19 mouse cellular contexts compared by ENCODE assay signal in genomic region chr11:5849316-5849715, GRCm38 (mm10). TPM values are rescaled to one million over a fixed set of nuclear protein-coding genes. Genes with fewer than 3 reads are reported as not detected.
DNase-seq lines count a peak whose midpoint lies in the region; ATAC-seq lines count a peak whose summit lies in the region.
"Had no signal": no experiment of that assay in that cellular context is flagged by ENCODE, and none has a peak within 500 bp of the region (broad histone marks: within the 10 kb centered on the region; RNA-seq: fewer than 3 reads in every experiment).

No protein-coding gene starts in this region.

- H3K9ac ChIP-seq in forebrain, embryonic 14.5 days (ENCODE audit: low read length) = no peak overlapping the region
- no peak overlapping the region for H3K9ac ChIP-seq in forebrain, embryonic 11.5 days (ENCODE audit: low read length)
- H3K9ac ChIP-seq: hindbrain, embryonic 15.5 days had no signal

- no peaks in the 10 kb centered on the region for H3K27me3 ChIP-seq in forebrain, embryonic 14.5 days (replicated peaks; ENCODE audit: control insufficient read depth, insufficient read depth, low read length)
- no peaks in the 10 kb centered on the region for H3K27me3 ChIP-seq in forebrain, embryonic 11.5 days (ENCODE audit: control insufficient read depth, insufficient read depth, low read length)
- H3K27me3 ChIP-seq: hindbrain, embryonic 15.5 days had no signal

- intact Hi-C loops in left cerebral cortex, postnatal 4 days (cut with DNase I) = no loop called here

- WGBS in forebrain, embryonic 14.5 days = 62% methylated on average over 2 of the region's 2 CpGs
- WGBS in forebrain, embryonic 11.5 days = 83% methylated on average over 2 of the region's 2 CpGs

- H3K27ac ChIP-seq in forebrain, embryonic 14.5 days (ENCODE audit: low read depth, low read length) = peak overlapping the region; percentile 44; the same call in 1 of the 2 replicates
- no peak overlapping the region for H3K27ac ChIP-seq in forebrain, embryonic 11.5 days (ENCODE audit: low read depth, low read length)
- H3K27ac ChIP-seq: hindbrain, embryonic 15.5 days; macrophage had no signal

- no peaks in the 10 kb centered on the region for H3K36me3 ChIP-seq in forebrain, embryonic 14.5 days (ENCODE audit: control insufficient read depth, insufficient read depth, low read length)
- no peaks in the 10 kb centered on the region for H3K36me3 ChIP-seq in forebrain, embryonic 11.5 days (ENCODE audit: control insufficient read depth, insufficient read depth, low read length)
- H3K36me3 ChIP-seq: hindbrain, embryonic 15.5 days had no signal

- no peaks in the 10 kb centered on the region for H3K9me3 ChIP-seq in forebrain, embryonic 14.5 days (replicated peaks; ENCODE audit: control insufficient read depth, low read length)
- H3K9me3 ChIP-seq in forebrain, embryonic 11.5 days (ENCODE audit: control insufficient read depth, low read length) = no peaks in the 10 kb centered on the region
- H3K9me3 ChIP-seq: hindbrain, embryonic 15.5 days had no signal

- no peak overlapping the region for H3K4me2 ChIP-seq in forebrain, embryonic 14.5 days (ENCODE audit: low read length)
- no peak overlapping the region for H3K4me2 ChIP-seq in forebrain, embryonic 11.5 days (ENCODE audit: low read depth, low read length, severe bottlenecking)
- H3K4me2 ChIP-seq: heart, embryonic 11.5 days; hindbrain, embryonic 15.5 days had no signal

- DNase-seq in forebrain, embryonic 14.5 days (ENCODE audit: low spot score) = peak; percentile 41
- DNase-seq in forebrain, embryonic 11.5 days (ENCODE audit: low spot score) = no peak
- DNase-seq in left cerebral cortex, postnatal 4 days = peak; percentile 38
- DNase-seq in left cerebral cortex, adult 9 months (ENCODE audit: low spot score in 2 of 2) = no peak
- peak; percentile 37 for DNase-seq in urinary bladder, postnatal 14 days (ENCODE audit: low spot score)
- no peak for DNase-seq in urinary bladder, postnatal 10 days (ENCODE audit: low spot score)
- DNase-seq: adrenal gland, postnatal 14 days; kidney, adult 9 months; thymus, postnatal 36 days had no signal

- no peak overlapping the region for H3K4me3 ChIP-seq in forebrain, embryonic 14.5 days (ENCODE audit: low read depth, low read length)
- no peak overlapping the region for H3K4me3 ChIP-seq in forebrain, embryonic 11.5 days (ENCODE audit: low read depth, low read length)
- H3K4me3 ChIP-seq: hindbrain, embryonic 15.5 days had no signal

- ATAC-seq in forebrain, embryonic 14.5 days = peak; percentile 55
- ATAC-seq in forebrain, embryonic 11.5 days (replicated peaks; ENCODE audit: low FRiP score) = no peak
- no peak for ATAC-seq in monocyte, adult 5-6 weeks (replicated peaks; ENCODE audit: insufficient number of reproducible peaks, low FRiP score, low TSS enrichment, poor library complexity, severe bottlenecking)
- no peak for ATAC-seq in megakaryocyte, adult 5-6 weeks (ENCODE audit: poor library complexity, severe bottlenecking)
- ATAC-seq: CD4-positive, CD25-positive, alpha-beta regulatory T cell, adult 4 months had no signal

- 0 out of 2 replicates have a peak, but pooled peaks cover 8% of the 10 kb centered on the region for H3K4me1 ChIP-seq in forebrain, embryonic 14.5 days (ENCODE audit: control insufficient read depth, insufficient read depth, low read length)
- H3K4me1 ChIP-seq in forebrain, embryonic 11.5 days (replicated peaks; ENCODE audit: control insufficient read depth, insufficient read depth, low read length) = no peaks in the 10 kb centered on the region
- H3K4me1 ChIP-seq: hindbrain, embryonic 15.5 days had no signal

RNA-seq across cellular contexts. Expression of gene Polm, which starts 11.5 kb away (rescaled TPM):
- polyA plus RNA-seq in forebrain, embryonic 14.5 days (2014; fragmentation: Nextera tagmentation; extraction: Ambion mirVana) = 3.9 and 5.3 TPM in 2 replicates
- 8.8 and 8.9 TPM in 2 replicates for polyA plus RNA-seq in forebrain, embryonic 11.5 days (2014; fragmentation: Nextera tagmentation; extraction: Ambion mirVana)
- 10 to 100 TPM; 16.1 to 16.5 TPM for total RNA-seq in left cerebral cortex, postnatal 4 days (2021)
- 14.6 to 18.6 TPM (median 17.2 TPM) in 3 replicates for total RNA-seq in monocyte, adult 5-6 weeks (2017)
- 10.4 and 10.7 TPM in 2 replicates for total RNA-seq in megakaryocyte, adult 5-6 weeks (2015)
- total RNA-seq in megakaryocyte, adult 5-6 weeks (2017) = 6.0 and 8.8 TPM in 2 replicates

RNA-seq across cellular contexts. Expression of gene Aebp1, which starts 12.4 kb away (rescaled TPM):
- polyA plus RNA-seq in forebrain, embryonic 14.5 days (2014; fragmentation: Nextera tagmentation; extraction: Ambion mirVana) = 6.8 and 13.0 TPM in 2 replicates
- 20.4 and 24.9 TPM in 2 replicates for polyA plus RNA-seq in forebrain, embryonic 11.5 days (2014; fragmentation: Nextera tagmentation; extraction: Ambion mirVana)
- total RNA-seq in left cerebral cortex, postnatal 4 days (2021) = 10 to 100 TPM; 20.4 to 24.8 TPM
- not detected in 3 replicates for total RNA-seq in monocyte, adult 5-6 weeks (2017)
- total RNA-seq in megakaryocyte, adult 5-6 weeks (2015) = not detected in 2 replicates
- 0.11 and 0.12 TPM in 2 replicates for total RNA-seq in megakaryocyte, adult 5-6 weeks (2017)

RNA-seq across cellular contexts. Expression of gene Pold2, which starts 28.8 kb away (rescaled TPM):
- polyA plus RNA-seq in forebrain, embryonic 14.5 days (2014; fragmentation: Nextera tagmentation; extraction: Ambion mirVana) = 65.0 and 73.0 TPM in 2 replicates
- polyA plus RNA-seq in forebrain, embryonic 11.5 days (2014; fragmentation: Nextera tagmentation; extraction: Ambion mirVana) = 130 TPM in 2 replicates
- 10 to 100 TPM; 26.6 to 37.5 TPM for total RNA-seq in left cerebral cortex, postnatal 4 days (2021)
- total RNA-seq in monocyte, adult 5-6 weeks (2017) = 7.0 to 17.2 TPM (median 15.4 TPM) in 3 replicates
- total RNA-seq in megakaryocyte, adult 5-6 weeks (2015) = 23.8 and 31.6 TPM in 2 replicates
- 19.0 and 29.3 TPM in 2 replicates for total RNA-seq in megakaryocyte, adult 5-6 weeks (2017)

RNA-seq across cellular contexts. Expression of gene Pgam2, which starts 45.8 kb away (rescaled TPM):
- polyA plus RNA-seq in forebrain, embryonic 14.5 days (2014; fragmentation: Nextera tagmentation; extraction: Ambion mirVana) = 2.1 TPM in 2 replicates
- polyA plus RNA-seq in forebrain, embryonic 11.5 days (2014; fragmentation: Nextera tagmentation; extraction: Ambion mirVana) = 5.3 and 6.5 TPM in 2 replicates
- total RNA-seq in left cerebral cortex, postnatal 4 days (2021) = 1 to 10 TPM; 1.6 TPM
- total RNA-seq in monocyte, adult 5-6 weeks (2017) = 6.4 TPM in 1 of 3 replicates, not detected in the others
- total RNA-seq in megakaryocyte, adult 5-6 weeks (2015) = not detected in 2 replicates
- total RNA-seq in megakaryocyte, adult 5-6 weeks (2017) = not detected in 2 replicates
- total RNA-seq: adrenal gland, postnatal 14 days had no signal
- polyA plus RNA-seq: liver, adult 2 months; macrophage had no signal

RNA-seq across cellular contexts. Expression of gene Myl7, which starts 49.3 kb away (rescaled TPM):
- polyA plus RNA-seq in forebrain, embryonic 14.5 days (2014; fragmentation: Nextera tagmentation; extraction: Ambion mirVana) = not detected in 2 replicates
- 0.47 and 1.3 TPM in 2 replicates for polyA plus RNA-seq in forebrain, embryonic 11.5 days (2014; fragmentation: Nextera tagmentation; extraction: Ambion mirVana)
- total RNA-seq in left cerebral cortex, postnatal 4 days (2021) = not detected
- not detected in 3 replicates for total RNA-seq in monocyte, adult 5-6 weeks (2017)
- total RNA-seq in megakaryocyte, adult 5-6 weeks (2015) = not detected in 2 replicates
- not detected in 2 replicates for total RNA-seq in megakaryocyte, adult 5-6 weeks (2017)
- total RNA-seq: adrenal gland, postnatal 14 days; layer of hippocampus, postnatal 10 days had no signal
- polyA plus RNA-seq: CD4-positive, CD25-positive, alpha-beta regulatory T cell, adult 4 months; cortical plate, adult 2 months; frontal cortex, adult 2 months; macrophage had no signal

Comparison
In these comparisons a context has a peak if more than half of its experiments do, and no peak if none do; other contexts are left out.
1. DNase-seq: peak in forebrain, embryonic 14.5 days (single experiment), left cerebral cortex, postnatal 4 days (single experiment) and urinary bladder, postnatal 14 days (single experiment); none in forebrain, embryonic 11.5 days (single experiment), left cerebral cortex, adult 9 months (0 of 2) and urinary bladder, postnatal 10 days (single experiment).
2. RNA of gene Aebp1, which starts 12.4 kb away (total RNA-seq): 20.4 to 24.8 TPM in left cerebral cortex, postnatal 4 days; 0.11 to 0.12 TPM in megakaryocyte, adult 5-6 weeks and not detected in monocyte, adult 5-6 weeks; every median in the first group is over 10 times any median in the second.